Mouse (Mus musculus): ENCODE measurements at regions not wholly inside any gene's neighbourhood (a gene's known extent, or its start where the extent isn't known, plus 50 kb on each side); places are given as distances from the start of the nearest gene placed in this dataset.

- Histone ChIP-seq H3K27me3 (ENCODE audit: control insufficient read depth, insufficient read depth, low read length) (no peaks in the 10 kb centered on the region), H3K9ac (ENCODE audit: low read depth, low read length) (no peak overlapping the region), H3K4me3 (ENCODE audit: insufficient read depth, low read depth, low read length) (no peak overlapping the region), H3K4me1 (ENCODE audit: control insufficient read depth, insufficient read depth, low read length) (no peaks in the 10 kb centered on the region), H3K36me3 (ENCODE audit: control insufficient read depth, insufficient read depth, low read length) (no peaks in the 10 kb centered on the region), H3K27ac (replicated peaks; ENCODE audit: insufficient read depth, low read depth, low read length) (no peak overlapping the region), H3K79me2 (ENCODE audit: control insufficient read depth, insufficient read depth, low read length) (no peaks in the 10 kb centered on the region)
- DNase-seq (ENCODE audit: extremely low read depth, low read depth, low spot score) = no peak
- no peak for TF ChIP-seq POLR2A (IDR thresholded peaks at IDR 0.05; ENCODE audit: extremely low read depth, insufficient read depth, low read length)
- no peak for TF ChIP-seq CTCF (IDR thresholded peaks at IDR 0.05; ENCODE audit: low read depth, low read length)
- 80% methylated on average over 2 of the region's 2 CpGs for WGBS
These were observed 214.2 kb upstream of the Robo2 start for GRCm38 (mm10) chr16:74625783-74626182.

GRCm38 (mm10) chr16:74612072-74612471 lies 200.4 kb upstream of the Robo2 start:
- no peak overlapping the region for H3K27ac ChIP-seq (replicated peaks; ENCODE audit: insufficient read depth, low read depth, low read length)
- no peaks in the 10 kb centered on the region for H3K36me3 ChIP-seq (ENCODE audit: control insufficient read depth, insufficient read depth, low read length)
- H3K79me2 ChIP-seq (ENCODE audit: control insufficient read depth, insufficient read depth, low read length) = no peaks in the 10 kb centered on the region
- TF ChIP-seq POLR2A (IDR thresholded peaks at IDR 0.05; ENCODE audit: extremely low read depth, insufficient read depth, low read length) = no peak
- TF ChIP-seq CTCF (IDR thresholded peaks at IDR 0.05; ENCODE audit: low read depth, low read length) = no peak
- no peaks in the 10 kb centered on the region for H3K27me3 ChIP-seq (ENCODE audit: control insufficient read depth, insufficient read depth, low read length)
- 16% methylated on average over 4 of the region's 4 CpGs for WGBS
- no peak overlapping the region for H3K4me3 ChIP-seq (ENCODE audit: insufficient read depth, low read depth, low read length)
- no peak for DNase-seq (ENCODE audit: extremely low read depth, low read depth, low spot score)
- no peak overlapping the region for H3K9ac ChIP-seq (ENCODE audit: low read depth, low read length)
- H3K4me1 ChIP-seq (ENCODE audit: control insufficient read depth, insufficient read depth, low read length) = no peaks in the 10 kb centered on the region

- Histone ChIP-seq H3K36me3 (ENCODE audit: control insufficient read depth, insufficient read depth, low read length) (no peaks in the 10 kb centered on the region), H3K79me2 (ENCODE audit: control insufficient read depth, insufficient read depth, low read length) (no peaks in the 10 kb centered on the region), H3K4me3 (ENCODE audit: insufficient read depth, low read depth, low read length) (no peak overlapping the region), H3K9ac (ENCODE audit: low read depth, low read length) (no peak overlapping the region), H3K27me3 (ENCODE audit: control insufficient read depth, insufficient read depth, low read length) (no peaks in the 10 kb centered on the region), H3K27ac (replicated peaks; ENCODE audit: insufficient read depth, low read depth, low read length) (no peak overlapping the region), H3K4me1 (ENCODE audit: control insufficient read depth, insufficient read depth, low read length) (no peaks in the 10 kb centered on the region)
- no peak for DNase-seq (ENCODE audit: extremely low read depth, low read depth, low spot score)
- WGBS = 53% methylated on average over 4 of the region's 4 CpGs
- no peak for TF ChIP-seq POLR2A (IDR thresholded peaks at IDR 0.05; ENCODE audit: extremely low read depth, insufficient read depth, low read length)
- no peak for TF ChIP-seq CTCF (IDR thresholded peaks at IDR 0.05; ENCODE audit: low read depth, low read length)
These were observed 197.9 kb upstream of the Robo2 start for GRCm38 (mm10) chr16:74609564-74609963.

GRCm38 (mm10) chr16:74598361-74598760 lies 186.7 kb upstream of the Robo2 start:
- DNase-seq (ENCODE audit: extremely low read depth, low read depth, low spot score) = peak; percentile 2
- TF ChIP-seq POLR2A (IDR thresholded peaks at IDR 0.05; ENCODE audit: extremely low read depth, insufficient read depth, low read length) (no peak), CTCF (IDR thresholded peaks at IDR 0.05; ENCODE audit: low read depth, low read length) (no peak)
- 67% methylated on average over 1 of the region's 1 CpGs for WGBS
- Histone ChIP-seq H3K4me1 (ENCODE audit: control insufficient read depth, insufficient read depth, low read length) (no peaks in the 10 kb centered on the region), H3K79me2 (ENCODE audit: control insufficient read depth, insufficient read depth, low read length) (no peaks in the 10 kb centered on the region), H3K27me3 (ENCODE audit: control insufficient read depth, insufficient read depth, low read length) (no peaks in the 10 kb centered on the region), H3K4me3 (ENCODE audit: insufficient read depth, low read depth, low read length) (no peak overlapping the region), H3K27ac (replicated peaks; ENCODE audit: insufficient read depth, low read depth, low read length) (no peak overlapping the region), H3K9ac (ENCODE audit: low read depth, low read length) (no peak overlapping the region), H3K36me3 (ENCODE audit: control insufficient read depth, insufficient read depth, low read length) (no peaks in the 10 kb centered on the region)

GRCm38 (mm10) chr16:74597735-74598340 lies 186.2 kb upstream of the Robo2 start:
- no peaks in the 10 kb centered on the region for H3K79me2 ChIP-seq (ENCODE audit: control insufficient read depth, insufficient read depth, low read length)
- H3K36me3 ChIP-seq (ENCODE audit: control insufficient read depth, insufficient read depth, low read length) = no peaks in the 10 kb centered on the region
- no peaks in the 10 kb centered on the region for H3K27me3 ChIP-seq (ENCODE audit: control insufficient read depth, insufficient read depth, low read length)
- TF ChIP-seq CTCF (IDR thresholded peaks at IDR 0.05; ENCODE audit: low read depth, low read length) = no peak
- no peak for TF ChIP-seq POLR2A (IDR thresholded peaks at IDR 0.05; ENCODE audit: extremely low read depth, insufficient read depth, low read length)
- DNase-seq (ENCODE audit: extremely low read depth, low read depth, low spot score) = peak; percentile 35
- no peak overlapping the region for H3K9ac ChIP-seq (ENCODE audit: low read depth, low read length)
- H3K27ac ChIP-seq (replicated peaks; ENCODE audit: insufficient read depth, low read depth, low read length) = no peak overlapping the region
- no peak overlapping the region for H3K4me3 ChIP-seq (ENCODE audit: insufficient read depth, low read depth, low read length)
- H3K4me1 ChIP-seq (ENCODE audit: control insufficient read depth, insufficient read depth, low read length) = no peaks in the 10 kb centered on the region
- WGBS = 65% methylated on average over 4 of the region's 4 CpGs

- Histone ChIP-seq H3K4me3 (ENCODE audit: insufficient read depth, low read depth, low read length) (no peak overlapping the region), H3K9ac (ENCODE audit: low read depth, low read length) (no peak overlapping the region), H3K4me1 (ENCODE audit: control insufficient read depth, insufficient read depth, low read length) (no peaks in the 10 kb centered on the region), H3K27me3 (ENCODE audit: control insufficient read depth, insufficient read depth, low read length) (no peaks in the 10 kb centered on the region), H3K27ac (replicated peaks; ENCODE audit: insufficient read depth, low read depth, low read length) (no peak overlapping the region), H3K79me2 (ENCODE audit: control insufficient read depth, insufficient read depth, low read length) (no peaks in the 10 kb centered on the region), H3K36me3 (ENCODE audit: control insufficient read depth, insufficient read depth, low read length) (no peaks in the 10 kb centered on the region)
- WGBS = 88% methylated on average over 4 of the region's 4 CpGs
- no peak for TF ChIP-seq CTCF (IDR thresholded peaks at IDR 0.05; ENCODE audit: low read depth, low read length)
- no peak for TF ChIP-seq POLR2A (IDR thresholded peaks at IDR 0.05; ENCODE audit: extremely low read depth, insufficient read depth, low read length)
- DNase-seq (ENCODE audit: extremely low read depth, low read depth, low spot score) = no peak
These were observed 180.3 kb upstream of the Robo2 start for GRCm38 (mm10) chr16:74591896-74592295.

Measured in liver, adult 2 months (tissue).